Mouse (Mus musculus) heart, embryonic 15.5 days (tissue): ENCODE data around the gene Uvssa. TPM values are rescaled to one million over a fixed set of nuclear protein-coding genes. Genes with fewer than 3 reads are reported as not detected.

Experiments used
- ATAC-seq: fragments of 200-750 bp; cut with Nextera tagmentation; replicated peaks from 2 replicates; pipeline ENCODE4 v1.8.0; 2017; ENCODE audit warnings: low read depth, moderate TSS enrichment; ENCODE audit not compliant: insufficient number of reproducible peaks, insufficient read depth, low FRiP score
- H3K27ac ChIP-seq: fragments of 300-500 bp; sonication (generic); 2 replicates; pipeline ENCODE4 v1.5.1; 2015; ENCODE audit warnings: mild to moderate bottlenecking, inconsistent platforms
- H3K27me3 ChIP-seq: fragments of 300-500 bp; sonication (generic); 2 replicates; pipeline ENCODE4 v1.6.1; 2015; ENCODE audit warnings: inconsistent platforms
- H3K36me3 ChIP-seq: fragments of 300-500 bp; sonication (generic); 2 replicates; pipeline ENCODE4 v1.6.1; 2015; ENCODE audit warnings: mild to moderate bottlenecking, inconsistent platforms
- H3K4me1 ChIP-seq: fragments of 300-500 bp; sonication (generic); replicated peaks from 2 replicates; pipeline ENCODE4 v1.6.1; 2015; ENCODE audit warnings: inconsistent platforms
- H3K4me2 ChIP-seq: fragments of 300-500 bp; sonication (generic); 2 replicates; pipeline ENCODE4 v1.6.1; 2015; ENCODE audit warnings: inconsistent platforms, mild to moderate bottlenecking, moderate library complexity
- H3K4me3 ChIP-seq: fragments of 300-500 bp; sonication (generic); 2 replicates; pipeline ENCODE4 v1.5.1; 2015; ENCODE audit warnings: mild to moderate bottlenecking, inconsistent platforms
- H3K9ac ChIP-seq: fragments of 300-500 bp; sonication (generic); 2 replicates; pipeline ENCODE4 v1.6.1; 2015; ENCODE audit warnings: mild to moderate bottlenecking, inconsistent platforms
- H3K9me3 ChIP-seq: fragments of 300-500 bp; sonication (generic); replicated peaks from 2 replicates; pipeline ENCODE4 v1.6.1; 2016; ENCODE audit warnings: inconsistent platforms
- WGBS: fragments of 180-500 bp; shearing (Covaris S2); methylation state at CpG from one replicate; pipeline ENCODE4 v1.1.7; 2015; ENCODE audit warnings: mixed read lengths; 5-methylcytosine and 5-hydroxymethylcytosine counted together
- polyA plus RNA-seq: library from polyadenylated mRNA; unstranded; fragments of >200 nt; fragmentation: Nextera tagmentation; extraction: Ambion mirVana; gene quantifications from 2 replicates; pipeline ENCODE4 v1.2.1, GENCODE M21; 2015

The Uvssa gene
- polyA plus RNA-seq, 1 experiment from 2014 or later: 3.8 TPM

GRCm38 (mm10) chr5:33458132-33458622 is 79.8 kb downstream of the Uvssa start:
- H3K9me3 ChIP-seq: no peaks in the 10 kb centered on the region
- H3K27me3 ChIP-seq: peaks cover 12% of the 10 kb centered on the region; the same call in 1 of the 2 replicates
- ATAC-seq: no peak
- WGBS: 61% methylated on average over 3 of the region's 3 CpGs
- H3K4me3 ChIP-seq: no peak overlapping the region
- no peak overlapping the region for H3K4me2 ChIP-seq
- H3K9ac ChIP-seq: no peak overlapping the region
- no peaks in the 10 kb centered on the region for H3K4me1 ChIP-seq
- H3K27ac ChIP-seq: no peak overlapping the region
- H3K36me3 ChIP-seq: no peaks in the 10 kb centered on the region

DNA sequence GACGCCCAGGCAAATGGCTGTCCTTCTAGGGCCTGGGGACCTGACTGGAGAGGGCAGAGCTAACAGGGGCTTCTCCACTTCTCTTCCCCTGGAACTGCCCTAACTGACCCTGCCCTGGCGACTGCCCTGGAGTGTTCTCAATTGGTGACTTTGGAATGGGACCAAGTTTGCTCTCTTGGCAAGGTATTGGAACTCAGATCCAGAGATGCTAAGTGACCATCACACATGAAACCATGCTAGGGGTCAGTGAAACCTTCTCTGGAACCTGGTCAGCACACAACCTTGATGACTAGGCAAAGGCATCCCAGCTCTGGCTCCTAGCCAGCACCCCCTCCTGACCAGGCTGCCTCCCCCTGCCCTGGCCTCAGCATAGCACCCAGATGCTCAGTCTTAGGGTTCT is 80.8 kb downstream of the Uvssa start:
- ATAC-seq: no peak
- Histone ChIP-seq H3K9ac (no peak overlapping the region), H3K27me3 (peaks cover 12% of the 10 kb centered on the region; the same call in 1 of the 2 replicates), H3K4me3 (no peak overlapping the region), H3K27ac (no peak overlapping the region), H3K4me2 (no peak overlapping the region), H3K36me3 (no peaks in the 10 kb centered on the region), H3K9me3 (no peaks in the 10 kb centered on the region), H3K4me1 (no peaks in the 10 kb centered on the region)
- 59% methylated on average over 2 of the region's 2 CpGs for WGBS

DNA sequence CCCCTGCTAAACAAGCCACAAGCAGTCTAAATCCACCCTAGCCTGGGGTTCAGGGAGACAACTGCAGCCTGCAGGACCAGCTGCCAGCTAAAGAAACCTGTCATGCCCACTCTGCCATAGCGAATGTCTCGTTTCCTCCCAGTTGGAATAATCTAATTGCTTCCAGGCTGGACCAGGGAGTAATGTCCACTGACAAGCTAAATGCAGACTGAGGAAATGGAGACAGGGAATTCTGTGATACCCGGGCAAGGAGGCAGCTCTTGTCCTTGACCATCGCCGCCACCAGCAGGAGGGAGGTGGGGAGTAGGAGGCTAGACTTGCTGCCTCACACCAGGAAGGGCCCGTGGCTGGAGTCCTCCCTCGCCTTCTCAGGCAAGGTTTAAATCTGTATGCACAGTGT is 86.0 kb downstream of the Uvssa start:
- no peak overlapping the region for H3K4me3 ChIP-seq
- H3K9me3 ChIP-seq: no peaks in the 10 kb centered on the region
- no peaks in the 10 kb centered on the region for H3K36me3 ChIP-seq
- H3K4me1 ChIP-seq: no peaks in the 10 kb centered on the region
- H3K4me2 ChIP-seq: no peak overlapping the region
- 64% methylated on average over 7 of the region's 7 CpGs for WGBS
- H3K27ac ChIP-seq: no peak overlapping the region
- peaks cover 23% of the 10 kb centered on the region for H3K27me3 ChIP-seq
- H3K9ac ChIP-seq: no peak overlapping the region
- ATAC-seq: no peak

DNA sequence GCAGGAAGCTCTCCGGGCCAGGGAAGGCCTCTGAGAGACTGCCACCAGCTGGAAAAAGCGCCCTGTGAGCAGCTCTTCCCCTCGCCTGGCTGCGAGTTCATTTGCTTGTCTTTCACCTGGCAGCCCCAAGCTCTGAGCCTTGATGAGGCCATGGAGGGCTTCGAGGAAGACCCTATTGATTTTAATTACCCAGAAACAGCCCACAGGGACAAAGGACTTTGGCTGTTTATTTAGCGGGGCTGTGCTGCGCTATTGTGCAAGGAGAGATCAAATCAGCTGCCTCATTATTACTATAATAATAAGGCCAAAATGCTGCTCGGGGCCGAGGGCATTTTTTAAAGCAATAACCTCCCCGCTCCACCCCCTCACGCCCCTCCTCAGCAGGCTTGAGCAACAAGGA is 87.1 kb downstream of the Uvssa start:
- no peak for ATAC-seq
- 67% methylated on average over 11 of the region's 11 CpGs for WGBS
- Histone ChIP-seq H3K9ac (no peak overlapping the region), H3K36me3 (no peaks in the 10 kb centered on the region), H3K4me1 (no peaks in the 10 kb centered on the region), H3K4me2 (no peak overlapping the region), H3K27ac (no peak overlapping the region), H3K9me3 (no peaks in the 10 kb centered on the region), H3K27me3 (peaks cover 19% of the 10 kb centered on the region), H3K4me3 (no peak overlapping the region)

Other genes starting within 250 kb of the Uvssa start
- gene Spon2, start 160.1 kb upstream of the Uvssa start, polyA plus RNA-seq: 59.7 and 67.2 TPM in 2 replicates
- 190 and 256 TPM in 2 replicates for gene Ctbp1, start 103.6 kb upstream of the Uvssa start, polyA plus RNA-seq
- 120 and 123 TPM in 2 replicates for gene Maea, start 43.0 kb upstream of the Uvssa start, polyA plus RNA-seq
- not detected in 2 replicates for gene Nkx1-1, start 55.4 kb downstream of the Uvssa start, polyA plus RNA-seq